Mouse (Mus musculus) liver (tissue): ENCODE results near the gene 1700024P04Rik.

Experiments used
- DNase-seq: peaks from one replicate; pipeline ENCODE4 v3.0.0-alpha.2; 2020; ENCODE audit warnings: mixed read lengths

The 1700024P04Rik gene

GRCm38 (mm10) chr13:98963612-98964011, 20.8 kb downstream of the 1700024P04Rik start:
- no peak for DNase-seq

GRCm38 (mm10) chr13:98958177-98958576, 26.2 kb downstream of the 1700024P04Rik start:
- no peak for DNase-seq

- no peak for DNase-seq
Measured at GRCm38 (mm10) chr13:98956209-98956608, 28.2 kb downstream of the 1700024P04Rik start.

GRCm38 (mm10) chr13:98955676-98956075, 28.7 kb downstream of the 1700024P04Rik start:
- DNase-seq = peak; percentile 35

- DNase-seq = no peak
Measured at GRCm38 (mm10) chr13:98955226-98955625, 29.1 kb downstream of the 1700024P04Rik start.

- DNase-seq = no peak
Measured at GRCm38 (mm10) chr13:98953830-98954229, 30.5 kb downstream of the 1700024P04Rik start.

GRCm38 (mm10) chr13:98951951-98952350, 32.4 kb downstream of the 1700024P04Rik start:
- no peak for DNase-seq

- no peak for DNase-seq
Measured at GRCm38 (mm10) chr13:98948146-98948545, 36.2 kb downstream of the 1700024P04Rik start.

GRCm38 (mm10) chr13:98946434-98946833, 37.9 kb downstream of the 1700024P04Rik start:
- DNase-seq = no peak

- no peak for DNase-seq
Measured at GRCm38 (mm10) chr13:98945908-98946307, 38.5 kb downstream of the 1700024P04Rik start.

GRCm38 (mm10) chr13:98945381-98945780, 39.0 kb downstream of the 1700024P04Rik start:
- no peak for DNase-seq

- DNase-seq = no peak
Measured at GRCm38 (mm10) chr13:98944620-98945081, 39.7 kb downstream of the 1700024P04Rik start.

GRCm38 (mm10) chr13:98942360-98942759, 42.0 kb downstream of the 1700024P04Rik start:
- DNase-seq = no peak

GRCm38 (mm10) chr13:98941829-98942343, 42.5 kb downstream of the 1700024P04Rik start:
- no peak for DNase-seq

GRCm38 (mm10) chr13:98937108-98937507, 47.3 kb downstream of the 1700024P04Rik start:
- no peak for DNase-seq
